Mouse (Mus musculus): ENCODE data around the gene Rab25. TPM values are rescaled to one million over a fixed set of nuclear protein-coding genes. Genes with fewer than 3 reads are reported as not detected.

Rab25 gene
- polyA plus RNA-seq, 1 experiment from 2014 or later: 1.6 TPM

GRCm38 (mm10) chr3:88544514-88544913, 3.6 kb downstream of the Rab25 start:
- Histone ChIP-seq H3K36me3 (peaks cover 14% of the 10 kb centered on the region; the same call in 1 of the 2 replicates), H3K27ac (no peak overlapping the region), H3K4me3 (no peak overlapping the region), H3K9me3 (no peaks in the 10 kb centered on the region), H3K27me3 (ENCODE audit: insufficient read depth, poor library complexity, severe bottlenecking) (no peaks in the 10 kb centered on the region), H3K4me1 (peaks cover 39% of the 10 kb centered on the region)
- DNase-seq (ENCODE audit: low spot score): no peak
- WGBS: 39% methylated on average over 5 of the region's 5 CpGs

GRCm38 (mm10) chr3:88543651-88544410, 4.3 kb downstream of the Rab25 start:
- Histone ChIP-seq H3K27me3 (ENCODE audit: insufficient read depth, poor library complexity, severe bottlenecking) (no peaks in the 10 kb centered on the region), H3K9me3 (no peaks in the 10 kb centered on the region), H3K4me1 (peaks cover 43% of the 10 kb centered on the region), H3K27ac (no peak overlapping the region), H3K4me3 (no peak overlapping the region), H3K36me3 (peaks cover 16% of the 10 kb centered on the region)
- WGBS: 62% methylated on average over 5 of the region's 5 CpGs
- no peak for DNase-seq (ENCODE audit: low spot score)

- no peak overlapping the region for H3K4me3 ChIP-seq
- no peak overlapping the region for H3K27ac ChIP-seq
- no peaks in the 10 kb centered on the region for H3K9me3 ChIP-seq
- H3K36me3 ChIP-seq: peaks cover 19% of the 10 kb centered on the region
- no peaks in the 10 kb centered on the region for H3K27me3 ChIP-seq (ENCODE audit: insufficient read depth, poor library complexity, severe bottlenecking)
- DNase-seq (ENCODE audit: low spot score): no peak
- WGBS: 79% methylated on average over 8 of the region's 8 CpGs
- H3K4me1 ChIP-seq: peaks cover 46% of the 10 kb centered on the region
Measured at GRCm38 (mm10) chr3:88543174-88543573, 4.9 kb downstream of the Rab25 start.

GRCm38 (mm10) chr3:88542486-88542885, 5.6 kb downstream of the Rab25 start:
- no peak for DNase-seq (ENCODE audit: low spot score)
- Histone ChIP-seq H3K9me3 (no peaks in the 10 kb centered on the region), H3K36me3 (peaks cover 26% of the 10 kb centered on the region), H3K27ac (no peak overlapping the region), H3K4me1 (peaks cover 49% of the 10 kb centered on the region), H3K4me3 (no peak overlapping the region), H3K27me3 (ENCODE audit: insufficient read depth, poor library complexity, severe bottlenecking) (no peaks in the 10 kb centered on the region)
- 55% methylated on average over 4 of the region's 4 CpGs for WGBS

- H3K27ac ChIP-seq: no peak overlapping the region
- H3K4me1 ChIP-seq: peaks cover 55% of the 10 kb centered on the region
- DNase-seq (ENCODE audit: low spot score): no peak
- no peak overlapping the region; the same call in 1 of the 2 replicates for H3K4me3 ChIP-seq
- H3K9me3 ChIP-seq: no peaks in the 10 kb centered on the region
- H3K27me3 ChIP-seq (ENCODE audit: insufficient read depth, poor library complexity, severe bottlenecking): no peaks in the 10 kb centered on the region
- peaks cover 32% of the 10 kb centered on the region for H3K36me3 ChIP-seq
- 73% methylated on average over 7 of the region's 7 CpGs for WGBS
Measured at GRCm38 (mm10) chr3:88541622-88542401, 6.3 kb downstream of the Rab25 start.

GRCm38 (mm10) chr3:88540085-88540484, 8.0 kb downstream of the Rab25 start:
- 47% methylated on average over 5 of the region's 5 CpGs for WGBS
- DNase-seq (ENCODE audit: low spot score): no peak
- H3K27ac ChIP-seq: peak overlapping the region; percentile 48; the same call in 1 of the 2 replicates
- H3K27me3 ChIP-seq (ENCODE audit: insufficient read depth, poor library complexity, severe bottlenecking): no peaks in the 10 kb centered on the region
- H3K36me3 ChIP-seq: peaks cover 45% of the 10 kb centered on the region
- peaks cover 70% of the 10 kb centered on the region for H3K4me1 ChIP-seq
- H3K4me3 ChIP-seq: no peak overlapping the region
- H3K9me3 ChIP-seq: no peaks in the 10 kb centered on the region

- DNase-seq (ENCODE audit: low spot score): no peak
- 20% methylated on average over 3 of the region's 3 CpGs for WGBS
- H3K4me1 ChIP-seq: peaks cover 73% of the 10 kb centered on the region
- H3K4me3 ChIP-seq: no peak overlapping the region
- H3K9me3 ChIP-seq: no peaks in the 10 kb centered on the region
- 0 out of 2 replicates have a peak overlapping the region, but pooled peaks have one; percentile 37 for H3K27ac ChIP-seq
- peaks cover 52% of the 10 kb centered on the region for H3K36me3 ChIP-seq
- no peaks in the 10 kb centered on the region for H3K27me3 ChIP-seq (ENCODE audit: insufficient read depth, poor library complexity, severe bottlenecking)
Measured at GRCm38 (mm10) chr3:88539397-88539796, 8.7 kb downstream of the Rab25 start.

GRCm38 (mm10) chr3:88538271-88539145, 9.6 kb downstream of the Rab25 start:
- peaks cover 82% of the 10 kb centered on the region for H3K4me1 ChIP-seq
- no peak for DNase-seq (ENCODE audit: low spot score)
- H3K36me3 ChIP-seq: peaks cover 52% of the 10 kb centered on the region

GRCm38 (mm10) chr3:88537146-88537545, 11.0 kb downstream of the Rab25 start:
- H3K9me3 ChIP-seq: no peaks in the 10 kb centered on the region
- WGBS: 71% methylated on average over 6 of the region's 6 CpGs
- H3K27me3 ChIP-seq (ENCODE audit: insufficient read depth, poor library complexity, severe bottlenecking): no peaks in the 10 kb centered on the region
- peaks cover 82% of the 10 kb centered on the region for H3K4me1 ChIP-seq
- peak overlapping the region; percentile 85 for H3K27ac ChIP-seq
- peak overlapping the region; percentile 83 for H3K4me3 ChIP-seq
- DNase-seq (ENCODE audit: low spot score): no peak
- H3K36me3 ChIP-seq: peaks cover 52% of the 10 kb centered on the region

More at GRCm38 (mm10) chr3:88538271-88539145, 9.6 kb downstream of the Rab25 start:
- Histone ChIP-seq H3K27ac (no peak overlapping the region), H3K27me3 (ENCODE audit: insufficient read depth, poor library complexity, severe bottlenecking) (no peaks in the 10 kb centered on the region), H3K9me3 (no peaks in the 10 kb centered on the region), H3K4me3 (no peak overlapping the region)
- 39% methylated on average over 9 of the region's 9 CpGs for WGBS

- H3K9me3 ChIP-seq: no peaks in the 10 kb centered on the region
- peaks cover 52% of the 10 kb centered on the region for H3K36me3 ChIP-seq
- peaks cover 74% of the 10 kb centered on the region for H3K4me1 ChIP-seq
- no peaks in the 10 kb centered on the region for H3K27me3 ChIP-seq (ENCODE audit: insufficient read depth, poor library complexity, severe bottlenecking)
- H3K4me3 ChIP-seq: peak overlapping the region; percentile 83
- H3K27ac ChIP-seq: peak overlapping the region; percentile 85
- DNase-seq (ENCODE audit: low spot score): peak; percentile 95
- 5% methylated on average over 62 of the region's 64 CpGs for WGBS
Measured at GRCm38 (mm10) chr3:88536103-88536930, 11.8 kb downstream of the Rab25 start.

GRCm38 (mm10) chr3:88535527-88535926, 12.6 kb downstream of the Rab25 start:
- H3K27me3 ChIP-seq (ENCODE audit: insufficient read depth, poor library complexity, severe bottlenecking): no peaks in the 10 kb centered on the region
- H3K27ac ChIP-seq: peak overlapping the region; percentile 99
- DNase-seq (ENCODE audit: low spot score): no peak
- peaks cover 51% of the 10 kb centered on the region for H3K36me3 ChIP-seq
- H3K4me3 ChIP-seq: peak overlapping the region; percentile 83
- WGBS: 65% methylated on average over 4 of the region's 4 CpGs
- H3K4me1 ChIP-seq: peaks cover 72% of the 10 kb centered on the region
- no peaks in the 10 kb centered on the region for H3K9me3 ChIP-seq

- Histone ChIP-seq H3K36me3 (peaks cover 45% of the 10 kb centered on the region), H3K9me3 (no peaks in the 10 kb centered on the region), H3K4me1 (peaks cover 72% of the 10 kb centered on the region), H3K4me3 (peak overlapping the region; percentile 83), H3K27ac (peak overlapping the region; percentile 99; the same call in 1 of the 2 replicates), H3K27me3 (ENCODE audit: insufficient read depth, poor library complexity, severe bottlenecking) (no peaks in the 10 kb centered on the region)
- WGBS: 44% methylated on average over 3 of the region's 3 CpGs
- no peak for DNase-seq (ENCODE audit: low spot score)
Measured at GRCm38 (mm10) chr3:88535005-88535404, 13.1 kb downstream of the Rab25 start.
